Mouse (Mus musculus) inflammation-experienced regulatory T-cells, adult 6 months (primary cell): ENCODE data around the gene Pnrc2. TPM values are rescaled to one million over a fixed set of nuclear protein-coding genes. Genes with fewer than 3 reads are reported as not detected.

ENCODE experiments used
- ATAC-seq: one replicate; pipeline ENCODE4 v1.8.0; 2017
- polyA plus RNA-seq, 3 experiments: library from polyadenylated mRNA; unstranded; fragments of 100-300 nt; shearing (Covaris generic); gene quantifications; one replicate each; pipeline ENCODE4 v1.2.1; 2017

Pnrc2 gene
- polyA plus RNA-seq, 3 experiments from 2014 or later = 177 to 235 (median 211) TPM

DNA sequence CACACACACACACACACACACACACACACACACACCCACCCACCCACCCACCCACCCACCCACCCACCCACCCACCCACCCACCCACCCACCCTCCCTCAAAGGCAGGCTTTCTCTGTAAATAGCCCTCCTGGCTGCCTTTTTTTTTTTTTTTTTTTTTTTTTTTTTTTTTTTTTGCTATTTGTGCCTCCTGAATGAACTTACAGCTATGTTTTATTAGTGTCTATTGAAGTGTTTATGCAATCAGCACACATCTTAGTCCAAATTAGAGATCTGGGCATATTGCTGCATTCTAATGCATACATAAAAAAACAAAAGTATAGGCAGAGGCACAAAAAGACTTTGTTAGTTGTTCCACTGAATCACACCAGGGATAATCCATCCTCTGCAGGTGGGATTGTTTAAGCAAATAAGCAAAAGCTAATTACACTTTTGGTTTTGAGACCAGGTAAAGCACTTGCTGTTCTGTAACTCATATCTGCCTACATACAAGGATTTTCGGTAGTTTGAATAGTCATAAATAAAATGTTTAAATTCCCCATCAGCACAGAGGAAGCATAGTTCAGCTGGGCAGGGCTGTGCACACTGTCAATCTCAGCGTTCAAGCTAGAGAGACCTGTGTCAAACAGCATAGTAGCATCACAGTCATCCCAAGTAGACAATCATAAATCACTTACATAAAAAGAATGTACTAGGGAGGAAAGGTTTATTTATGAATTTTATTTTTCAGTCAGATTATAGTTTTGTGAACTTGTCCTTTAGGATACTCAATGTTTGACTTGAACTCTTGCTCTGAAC lies 3.2 kb downstream of the Pnrc2 start:
- ATAC-seq = no peak

DNA sequence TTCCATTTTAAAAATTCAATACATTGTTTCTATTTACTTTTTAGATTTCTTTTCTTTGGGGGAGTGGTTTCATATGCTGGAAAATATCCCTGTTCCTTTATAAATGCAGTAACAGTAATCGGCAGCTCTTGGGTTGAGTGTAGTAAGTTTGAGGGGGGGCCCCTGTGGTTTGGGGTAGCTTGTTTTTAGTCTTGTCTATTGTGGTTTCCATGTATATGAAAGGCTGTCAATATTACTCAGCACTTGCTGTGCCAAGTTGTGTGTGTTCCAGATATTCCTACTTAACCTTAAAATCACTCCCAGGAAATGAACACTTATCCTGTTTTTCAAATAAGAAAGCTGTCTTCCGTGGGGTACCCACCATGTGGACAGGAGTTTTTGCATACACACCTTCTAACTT lies 4.7 kb downstream of the Pnrc2 start:
- no peak for ATAC-seq

DNA sequence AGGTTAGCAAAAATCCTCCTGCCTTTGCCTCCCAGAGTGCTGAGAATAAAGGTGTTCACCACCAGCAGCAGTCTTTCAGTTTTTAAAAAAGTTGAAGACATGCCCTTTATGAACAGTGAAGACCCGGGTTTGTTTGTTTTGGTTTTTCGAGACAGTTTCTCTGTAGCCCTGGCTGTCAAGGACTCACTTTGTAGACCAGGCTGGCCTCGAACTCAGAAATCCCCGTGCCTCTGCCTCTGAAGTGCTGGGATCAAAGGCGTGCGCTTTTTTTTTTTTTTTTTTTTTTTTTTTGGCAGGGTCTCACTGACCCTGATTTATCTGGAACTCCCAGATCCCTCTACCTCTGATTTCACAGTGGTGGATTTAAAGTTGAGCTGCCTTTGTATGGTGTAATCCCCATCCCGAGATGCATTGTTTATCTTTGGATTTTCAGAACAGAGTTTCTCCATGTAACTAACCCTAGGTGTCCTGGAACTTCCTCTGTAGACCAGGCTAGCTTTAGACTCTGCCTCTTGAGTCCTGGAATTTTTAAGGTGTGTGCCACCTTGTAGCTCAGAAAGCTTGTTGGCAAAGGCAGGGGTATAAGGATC lies 16.0 kb downstream of the Pnrc2 start:
- ATAC-seq = no peak

DNA sequence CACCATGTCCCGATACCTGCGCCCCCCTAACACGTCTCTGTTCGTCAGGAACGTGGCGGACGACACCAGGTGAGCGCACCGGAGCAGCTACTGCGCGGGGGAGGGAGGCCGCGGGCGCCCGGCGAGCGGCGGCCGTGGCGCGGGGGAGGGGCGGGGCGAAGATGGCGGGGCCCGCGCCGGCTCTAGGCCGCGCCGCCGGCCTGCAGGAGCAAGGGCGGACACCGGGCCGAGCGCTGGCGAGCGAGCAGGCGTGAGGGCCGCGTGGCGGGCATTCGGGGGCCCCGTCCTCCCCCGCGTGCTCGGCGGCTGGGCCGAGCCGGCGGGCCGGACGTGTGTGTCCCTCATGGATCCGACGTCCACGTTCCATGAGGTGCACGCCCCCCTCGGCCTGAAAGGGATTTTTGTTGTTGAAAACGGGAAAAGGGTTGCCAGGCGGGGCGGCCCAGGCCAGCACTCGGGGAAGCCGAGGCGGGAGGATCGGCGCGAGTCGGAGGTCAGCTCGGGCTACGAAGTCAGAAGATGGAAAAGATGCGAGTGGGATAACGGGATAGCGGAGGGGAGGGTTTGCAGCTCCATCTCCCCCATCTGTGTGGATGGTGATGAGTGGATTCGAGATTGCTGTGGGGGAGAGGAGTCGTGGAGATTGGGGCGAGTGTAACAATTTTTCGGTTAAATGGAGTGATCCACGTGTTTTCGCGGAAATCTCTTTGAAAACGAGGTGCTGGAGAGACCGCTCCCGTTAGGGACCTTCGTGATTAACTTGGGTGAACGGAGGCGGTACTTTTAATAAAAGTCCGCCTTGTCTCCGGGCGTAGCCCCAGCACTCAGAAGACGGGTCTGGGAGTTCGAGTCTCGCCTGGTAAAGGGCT lies 17.2 kb downstream of the Pnrc2 start:
- ATAC-seq = peak; percentile 14

DNA sequence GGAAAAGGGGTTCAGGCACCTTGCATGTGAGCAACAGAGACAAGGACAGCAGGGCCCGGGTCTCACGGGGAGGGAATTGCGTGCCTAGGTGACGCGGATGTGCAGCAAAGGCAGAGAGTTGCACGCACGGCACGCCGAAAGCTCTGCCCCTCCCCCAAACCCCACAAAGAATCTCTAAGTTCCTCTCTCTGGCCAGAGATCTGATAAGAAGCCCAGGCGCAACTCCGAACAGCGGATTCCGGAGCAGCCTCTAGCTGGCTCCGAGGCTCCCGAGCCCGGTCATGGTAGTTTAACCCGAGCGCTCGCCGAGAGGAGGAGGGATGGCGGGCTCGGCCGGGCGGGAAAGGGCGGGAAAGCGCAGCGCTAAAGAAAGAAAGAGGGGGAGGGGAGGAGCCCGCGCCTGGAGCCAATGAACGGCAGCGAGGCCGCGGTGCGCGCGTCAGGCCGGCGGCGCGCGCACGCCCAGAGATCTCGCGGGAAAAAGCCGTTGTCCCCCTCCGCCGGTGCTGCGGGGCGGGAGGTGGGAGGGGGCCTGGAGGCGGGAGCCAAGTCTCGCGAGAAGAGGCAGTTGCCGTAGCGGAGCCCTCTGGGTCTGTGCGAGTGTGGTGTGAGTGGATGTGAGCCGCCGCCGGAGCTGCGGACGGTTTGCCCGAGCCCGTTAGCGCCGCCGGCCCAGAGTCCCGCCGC lies 18.0 kb downstream of the Pnrc2 start, which contains the start of gene Srsf10:
TSS of gene Srsf10 (plus strand) at position 212 of the 687 bp plus-strand sequence.
- ATAC-seq = peak; percentile 86

DNA sequence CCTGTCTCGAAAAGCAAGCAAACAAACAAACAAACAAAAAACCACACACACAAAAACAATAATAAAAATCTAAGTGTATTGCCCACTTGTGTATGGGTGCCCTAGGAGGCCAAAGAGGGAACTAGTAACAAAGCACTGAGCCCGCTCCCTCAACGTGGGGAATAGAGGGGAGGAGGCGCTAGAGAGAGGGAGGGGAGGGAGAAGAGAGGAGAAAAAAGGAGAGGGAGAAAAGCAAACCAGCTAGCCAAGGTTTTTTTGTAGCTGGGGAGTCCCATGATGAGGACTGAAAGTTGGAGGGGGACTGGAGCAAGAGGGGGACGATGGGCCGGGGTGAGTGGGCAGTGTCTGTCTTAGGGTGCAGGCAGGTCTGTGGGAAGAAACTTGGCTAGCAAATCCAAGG lies 18.6 kb downstream of the Pnrc2 start:
- no peak for ATAC-seq

DNA sequence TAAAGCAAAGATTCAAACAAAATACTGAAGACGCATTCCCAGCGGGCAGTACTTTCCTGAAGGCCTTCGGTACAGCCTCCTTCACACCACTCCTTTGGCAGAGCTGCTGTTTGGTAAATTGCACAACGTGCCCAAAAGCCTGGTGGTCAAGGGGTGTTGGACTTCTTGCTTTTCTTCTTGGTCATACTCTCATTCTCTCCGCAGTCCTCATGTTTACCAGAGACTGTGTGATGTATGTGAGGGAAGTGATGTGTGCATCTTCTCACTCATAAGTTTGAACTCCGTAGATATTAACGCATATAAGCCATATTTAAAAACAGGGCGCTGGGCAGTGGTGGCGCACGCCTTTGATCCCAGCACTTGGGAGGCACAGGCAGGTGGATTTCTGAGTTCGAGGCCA lies 19.0 kb downstream of the Pnrc2 start:
- no peak for ATAC-seq

DNA sequence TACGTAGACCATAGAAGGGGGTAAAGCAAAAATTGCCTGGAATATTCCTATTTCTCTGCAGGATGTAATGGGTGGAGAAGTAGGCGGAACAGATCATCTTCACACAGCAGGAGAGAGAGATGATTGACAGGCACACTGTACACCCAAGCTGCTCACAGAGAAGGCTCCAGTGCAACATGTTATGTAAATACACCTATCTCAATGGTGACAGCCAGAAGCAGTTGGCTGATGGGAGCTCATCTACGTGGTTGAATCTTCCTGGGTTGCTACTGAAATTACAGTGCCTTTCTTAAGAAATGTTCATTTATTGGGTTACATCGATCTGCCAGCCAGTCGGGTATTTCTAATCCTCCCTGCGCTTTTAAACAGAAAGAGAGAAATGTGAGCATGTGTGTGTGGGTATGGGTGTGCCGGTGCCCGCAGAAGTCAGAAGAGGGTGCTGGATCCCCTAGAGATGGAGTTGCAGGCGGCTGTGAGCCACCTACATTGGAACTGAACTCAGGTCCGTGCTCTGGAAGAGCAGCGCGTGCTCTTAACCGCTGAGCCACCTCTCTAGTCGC lies 19.6 kb downstream of the Pnrc2 start:
- no peak for ATAC-seq

DNA sequence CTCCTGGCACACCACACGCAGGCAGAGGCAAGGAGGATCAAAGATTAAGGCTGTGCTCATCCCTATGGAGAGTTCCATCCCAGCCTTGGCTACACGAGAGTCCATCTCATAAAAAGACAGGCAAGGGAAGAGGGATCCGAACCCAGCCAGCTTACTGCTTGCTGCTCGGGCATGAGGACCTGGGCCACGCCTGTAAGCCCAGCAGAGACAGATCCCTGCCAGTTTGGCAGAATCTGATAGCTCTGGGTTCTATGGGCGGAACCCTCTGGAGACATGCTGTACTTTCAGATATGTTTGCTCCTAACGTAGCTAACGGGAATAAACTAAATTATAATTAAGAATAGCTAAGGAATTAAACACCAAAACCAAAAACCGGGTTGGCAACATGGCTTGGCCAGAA lies 21.7 kb downstream of the Pnrc2 start:
- no peak for ATAC-seq

DNA sequence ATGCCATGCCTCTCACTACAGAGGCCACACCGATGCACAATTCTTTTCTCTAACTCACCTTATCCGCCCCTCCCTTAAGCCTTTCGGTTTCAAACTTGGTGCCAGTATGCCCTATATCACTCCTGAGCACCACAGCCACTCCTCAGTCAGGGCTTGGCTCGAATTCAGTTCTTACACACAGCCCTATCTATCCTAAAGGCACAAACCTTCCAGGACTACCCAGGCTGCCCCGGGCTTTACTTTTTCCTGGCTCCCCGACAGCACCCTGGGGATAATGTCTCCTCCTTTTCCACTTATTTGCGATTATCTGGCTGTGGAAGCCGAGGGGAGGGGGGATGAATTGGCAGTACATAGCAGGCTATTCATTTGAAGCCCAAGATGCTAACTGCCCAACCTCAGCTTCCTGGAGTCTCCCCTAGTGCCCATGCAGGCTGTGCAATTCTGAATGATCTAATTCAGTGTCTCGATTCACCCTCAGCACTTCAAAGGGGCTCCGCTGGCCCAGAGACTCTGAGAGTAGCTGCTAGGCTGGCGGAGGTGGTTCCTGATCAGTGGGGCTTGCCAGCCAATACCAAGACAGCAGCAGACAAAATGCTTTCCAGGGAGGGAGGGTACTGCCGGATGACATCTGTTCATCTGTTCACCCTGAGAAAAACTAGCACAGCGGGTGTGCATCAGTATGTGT lies 23.1 kb downstream of the Pnrc2 start:
- ATAC-seq = peak; percentile 34

DNA sequence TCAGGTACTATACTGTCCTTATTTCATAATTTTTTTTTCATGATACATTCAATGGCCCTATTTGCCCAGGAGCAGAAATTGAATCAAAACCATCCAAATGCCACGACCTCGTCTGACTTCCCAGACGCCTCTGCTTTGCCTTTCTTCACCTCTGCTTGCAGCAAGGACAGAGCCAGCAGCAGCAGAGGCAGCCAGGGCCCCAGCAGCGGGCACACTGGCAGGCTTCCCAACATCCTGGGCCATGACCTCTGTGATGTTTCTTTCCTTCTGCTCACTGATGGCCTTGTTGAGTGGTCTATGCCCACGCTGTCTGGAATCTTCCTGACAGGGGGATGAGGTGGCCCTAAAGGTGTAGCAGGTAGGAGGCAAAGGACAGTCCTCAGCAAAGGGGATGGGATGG lies 26.1 kb downstream of the Pnrc2 start:
- no peak for ATAC-seq

DNA sequence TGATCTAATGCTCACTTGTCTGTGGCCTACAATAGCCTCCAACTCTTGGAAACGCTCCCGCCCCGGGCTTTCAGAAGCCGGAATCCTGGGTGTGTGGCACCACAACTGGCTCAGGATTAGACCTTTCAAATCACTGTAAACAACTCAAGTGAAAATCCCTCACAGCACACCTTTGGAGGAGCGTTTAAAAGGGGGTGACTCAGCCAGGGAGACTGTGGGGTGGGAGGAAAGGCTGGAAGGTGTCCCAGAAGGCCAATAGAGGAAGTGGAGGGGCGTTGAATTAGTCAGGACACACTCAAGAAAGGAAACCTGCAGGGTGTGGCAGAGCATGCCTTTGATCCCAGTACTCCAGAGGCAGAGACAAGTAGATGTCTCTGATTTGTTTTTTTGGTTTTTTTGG lies 29.2 kb downstream of the Pnrc2 start:
- ATAC-seq = no peak

DNA sequence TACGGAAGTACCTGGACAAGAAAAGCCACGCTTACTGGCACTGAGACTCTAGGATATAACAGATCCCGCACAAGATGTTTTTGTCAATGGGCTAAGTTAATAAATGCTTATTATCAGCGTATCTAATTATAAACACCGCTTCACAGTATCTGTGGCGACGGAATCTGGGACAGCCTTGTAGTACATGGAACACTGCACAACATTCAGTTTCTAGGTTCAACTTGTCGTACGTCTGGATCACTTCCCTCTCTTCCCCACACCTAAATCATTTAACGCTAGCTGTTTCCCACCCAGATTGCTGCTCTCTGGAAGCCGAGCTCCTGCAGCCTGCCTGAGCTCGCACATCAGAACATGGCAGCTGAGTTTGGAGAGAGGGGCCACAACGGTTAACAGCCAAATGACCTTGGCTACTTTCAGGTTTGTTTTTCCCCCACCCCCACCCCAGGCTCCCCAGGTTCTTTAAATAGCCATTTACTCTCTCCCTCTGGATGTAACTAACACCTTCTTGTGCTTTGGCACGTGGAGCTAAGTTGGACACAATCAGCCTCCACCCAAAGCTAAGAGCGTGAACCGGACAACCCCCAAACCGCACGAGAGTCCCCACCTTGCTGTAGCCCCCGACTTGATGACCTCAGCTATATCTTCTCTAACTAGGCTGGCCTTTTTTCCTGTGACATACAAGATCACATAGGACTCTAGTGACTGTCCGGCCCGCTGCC lies 34.2 kb downstream of the Pnrc2 start:
- ATAC-seq = no peak

DNA sequence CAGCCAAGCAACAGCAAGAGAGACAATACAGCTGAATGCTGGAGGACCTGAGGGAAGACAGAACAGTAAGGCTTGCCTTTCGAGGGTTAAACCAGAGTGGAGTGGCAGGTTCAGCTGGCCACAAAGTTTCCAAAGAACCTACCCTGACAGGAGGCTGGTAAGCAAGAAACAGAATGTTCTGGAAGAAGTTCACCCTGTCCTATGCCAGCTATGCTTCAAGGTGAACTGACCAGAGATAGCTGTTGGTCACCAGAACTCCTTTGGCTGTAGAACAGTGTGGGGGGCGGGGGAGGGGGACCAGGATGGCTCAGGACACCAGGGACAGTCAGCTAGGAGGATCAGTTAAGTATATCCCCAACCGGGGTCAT lies 34.7 kb downstream of the Pnrc2 start:
- no peak for ATAC-seq

DNA sequence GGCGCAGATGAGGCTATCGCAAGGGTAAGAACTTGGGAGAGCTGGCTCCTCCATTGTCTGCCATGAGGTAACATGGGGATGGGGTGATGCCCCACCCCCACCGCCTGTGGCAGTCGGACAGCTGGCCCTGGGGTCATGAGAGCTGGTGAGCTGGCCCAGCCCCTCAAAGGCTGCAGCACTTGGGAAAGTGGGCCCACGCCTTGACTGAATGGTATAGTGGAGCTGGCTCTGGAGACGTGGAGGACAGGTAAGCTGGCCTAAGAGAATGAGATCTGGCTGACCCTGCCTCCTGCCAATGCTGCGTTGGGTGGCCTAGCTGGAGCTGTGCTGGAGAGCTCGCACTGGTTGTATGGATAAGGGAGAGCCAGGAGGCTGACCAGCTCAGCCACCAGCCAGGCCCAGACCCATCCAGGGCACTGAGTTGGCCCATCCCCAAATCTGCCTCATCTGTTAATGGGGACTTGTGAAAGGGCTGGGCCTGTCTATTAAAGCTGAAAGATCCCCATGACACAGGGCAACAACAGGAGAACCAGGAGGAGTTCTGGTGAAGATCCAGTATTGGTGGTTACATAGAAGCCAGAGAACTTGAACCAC lies 39.4 kb downstream of the Pnrc2 start:
- no peak for ATAC-seq

DNA sequence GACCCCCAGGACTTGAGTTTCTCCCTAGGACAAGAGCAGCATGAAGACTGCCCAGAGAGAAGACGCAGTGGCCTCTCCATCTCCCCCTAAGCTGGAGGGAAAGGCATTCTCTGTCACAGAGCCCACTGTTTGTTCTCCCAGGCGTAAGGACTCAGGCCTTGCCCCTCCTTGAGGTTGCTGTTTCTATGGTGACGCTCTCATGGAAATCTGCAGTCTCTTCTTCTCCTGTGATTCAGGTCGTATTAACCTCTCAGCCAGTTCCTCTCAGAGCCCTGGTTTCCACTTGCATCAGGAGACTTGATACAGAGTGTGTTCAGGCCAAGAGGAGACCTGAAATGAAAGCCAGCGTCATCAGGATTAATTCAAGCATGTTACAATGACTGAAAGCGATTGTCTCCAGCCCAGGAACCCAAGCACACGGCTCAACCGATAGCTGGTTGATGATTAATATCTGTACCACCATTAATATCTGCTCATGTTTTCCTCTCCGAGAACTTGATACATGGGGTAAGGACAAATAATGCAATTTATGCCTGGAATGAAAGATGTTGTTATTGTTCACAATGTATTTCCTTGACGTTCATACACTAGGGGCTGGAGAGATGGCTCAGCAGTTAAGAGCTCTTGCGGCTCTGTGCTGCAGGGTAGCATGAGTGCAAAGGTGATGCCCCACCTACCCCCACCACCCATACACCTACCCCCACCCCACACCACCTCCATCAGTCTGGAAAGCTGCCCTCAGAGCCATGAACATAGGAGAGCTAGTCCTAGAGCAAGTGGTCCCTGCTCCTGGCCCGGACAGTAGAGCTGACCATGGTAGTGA lies 40.1 kb downstream of the Pnrc2 start:
- ATAC-seq = no peak

DNA sequence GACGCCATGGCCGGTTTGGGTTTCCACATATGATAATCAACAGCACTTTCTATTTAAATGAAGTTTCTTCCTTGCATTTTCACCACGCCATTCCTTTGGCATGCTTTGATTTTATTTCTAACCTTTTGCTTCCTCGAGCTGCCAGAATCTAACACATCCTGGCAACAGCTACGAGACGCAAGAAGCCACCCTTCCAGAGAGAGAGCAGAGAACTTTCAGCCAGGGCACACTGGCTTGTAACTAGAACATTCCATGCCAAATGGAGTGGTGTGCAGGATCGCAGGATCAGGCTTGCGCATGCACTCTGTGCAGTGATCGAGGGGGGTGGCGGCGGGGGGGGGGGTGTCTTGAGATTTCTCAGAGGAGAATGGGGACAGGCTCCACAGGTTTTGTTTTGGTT lies 41.6 kb downstream of the Pnrc2 start:
- no peak for ATAC-seq

DNA sequence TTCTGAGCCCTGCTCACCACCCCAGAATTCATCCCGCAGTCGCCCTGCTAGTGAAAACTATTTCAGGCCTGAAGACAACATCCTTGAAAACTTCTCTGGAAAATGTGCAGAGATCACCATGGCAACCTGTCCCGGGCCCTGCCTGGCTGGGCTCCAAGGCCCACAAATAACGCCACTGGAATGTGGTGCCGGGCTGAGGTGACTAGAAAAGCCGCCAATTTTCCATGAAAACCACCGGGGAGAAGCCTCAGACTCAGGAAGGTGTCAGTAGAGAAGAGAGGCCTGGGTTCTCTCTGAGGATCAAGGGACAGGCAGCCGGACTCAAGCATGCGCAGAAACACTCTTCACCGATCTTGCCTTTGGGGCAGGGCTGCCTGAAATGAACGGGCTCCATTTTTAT lies 45.2 kb downstream of the Pnrc2 start:
- no peak for ATAC-seq

DNA sequence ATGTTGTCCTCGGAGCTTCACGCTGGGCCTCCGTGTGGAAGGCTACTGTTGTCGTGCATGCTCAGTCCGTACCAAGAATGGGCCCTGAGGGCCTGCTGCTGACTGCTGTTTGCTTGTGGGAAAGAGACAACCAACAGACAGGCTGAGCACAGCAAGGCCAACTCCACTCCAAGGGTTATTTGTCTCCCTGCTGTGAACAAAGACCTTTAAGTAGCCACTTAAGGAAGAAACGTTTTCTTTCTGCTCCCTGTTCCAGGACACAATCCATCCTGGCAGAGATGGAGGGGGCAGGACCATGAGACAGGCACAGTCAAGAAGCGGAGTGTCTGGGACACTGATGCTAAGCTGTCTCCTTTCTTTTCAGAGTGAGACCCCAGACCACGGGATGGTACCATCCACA lies 49.4 kb downstream of the Pnrc2 start:
- no peak for ATAC-seq

DNA sequence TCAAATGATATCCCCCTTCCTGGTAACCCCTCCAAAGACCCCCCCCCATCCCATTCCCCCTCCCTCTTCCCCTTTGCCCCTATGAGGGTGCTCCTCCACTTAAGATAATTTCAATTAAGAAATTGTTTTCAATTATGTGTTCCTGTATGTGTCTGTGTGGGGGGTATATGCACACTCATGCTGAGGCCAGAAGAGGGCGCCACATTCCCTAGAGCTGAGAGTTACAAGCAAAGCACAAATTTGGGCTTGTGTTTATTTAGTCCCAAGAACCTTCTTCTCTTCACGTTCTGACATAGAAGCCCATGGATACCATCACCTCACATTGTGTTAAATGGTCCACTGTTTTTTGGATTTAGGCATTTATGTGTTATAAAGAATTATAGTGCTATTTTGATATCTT lies 50.4 kb downstream of the Pnrc2 start:
- no peak for ATAC-seq
